Mouse (Mus musculus) heart, postnatal 10 days (tissue): Measurements from ENCODE around the gene Olfr15. TPM values are rescaled to one million over a fixed set of nuclear protein-coding genes. Genes with fewer than 3 reads are reported as not detected.
"Not testable (repeated sequence)": the region's sequence is repeated elsewhere in the genome, so short reads cannot be mapped to it uniquely, and the experiment has no call there.

Source experiments
- DNase-seq, 2 experiments: peaks; one replicate each; pipeline ENCODE4 v3.0.0; 2021
- intact Hi-C: fragments of 180-260 bp; cut with DNase I; formaldehyde crosslinking; loops from one replicate; pipeline ENCODE4 v1.15.1; 2025
- total RNA-seq, 2 experiments: library from RNA; stranded (reverse); gene quantifications; 2 replicates each; pipeline ENCODE4 v1.2.3; 2021

Olfr15 gene
- not detected for total RNA-seq

DNA sequence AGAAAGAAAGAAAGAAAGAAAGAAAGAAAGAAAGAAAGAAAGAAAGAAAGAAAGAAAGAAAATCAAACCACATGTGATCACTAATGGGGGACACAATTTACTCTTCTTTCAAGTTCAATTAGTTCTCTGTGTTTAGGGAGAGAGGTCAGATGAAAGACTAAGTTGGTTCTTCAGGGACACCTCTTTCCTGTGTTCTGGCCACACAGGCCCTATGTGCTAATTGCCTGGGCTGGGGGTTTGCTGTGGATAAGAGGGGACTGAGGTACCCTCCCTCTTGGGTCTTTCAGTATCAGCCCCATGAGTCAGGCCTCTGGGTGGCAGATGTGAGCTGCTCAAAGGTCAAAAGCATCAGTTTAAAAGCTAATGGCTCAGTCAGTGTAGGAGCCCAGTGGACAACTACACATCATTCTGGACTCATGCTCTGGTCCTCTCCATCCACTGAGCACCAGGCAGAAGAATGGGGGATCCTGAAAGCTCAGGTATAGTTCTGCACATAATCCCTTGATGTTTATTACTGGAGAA is at the start of gene Olfr15:
TSS of gene Olfr15 (plus strand) at position 291 of the 522 bp plus-strand sequence.
- no peak for DNase-seq
- intact Hi-C loops, result no loop called here

DNA sequence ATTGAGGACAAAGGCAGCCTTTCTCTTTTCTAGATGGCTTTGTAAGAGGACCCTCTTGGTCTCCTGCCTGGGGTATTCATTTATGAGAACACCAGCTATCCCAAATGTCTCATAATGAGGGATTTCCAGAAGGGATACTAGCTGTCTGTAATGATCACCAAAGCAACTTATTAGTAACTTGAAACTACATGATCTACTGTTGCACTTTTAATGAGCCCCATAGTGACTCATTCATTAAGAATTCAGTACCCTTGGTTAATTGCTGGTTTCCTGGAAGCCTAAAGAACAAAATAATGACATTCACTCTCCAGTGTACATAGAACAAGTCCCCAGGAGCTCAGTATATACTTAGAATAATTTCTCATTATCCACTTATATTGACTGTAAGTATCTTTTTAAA is 49.4 kb upstream of the Olfr15 start:
- intact Hi-C loops, result no loop called here
- DNase-seq, result no peak

DNA sequence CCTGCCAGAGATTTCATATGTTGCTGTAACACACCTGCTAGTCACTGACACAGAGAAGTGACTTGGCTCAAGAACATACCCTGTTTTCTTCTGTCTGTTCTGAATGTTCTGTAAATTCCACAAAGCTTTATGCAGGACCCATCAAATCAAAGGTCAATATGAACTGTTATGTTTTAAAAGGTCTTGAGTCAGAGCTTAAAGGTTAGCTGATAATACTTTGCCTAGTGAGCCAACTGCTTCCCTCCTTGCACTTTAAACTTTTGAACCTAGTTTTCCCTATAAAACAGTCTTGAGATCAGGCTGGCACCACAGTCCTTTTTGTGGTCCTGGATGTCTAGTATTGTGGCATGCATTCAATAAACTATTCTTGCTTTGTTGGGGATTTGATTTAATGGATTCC is 42.3 kb upstream of the Olfr15 start:
- intact Hi-C loops, result no loop called here

DNA sequence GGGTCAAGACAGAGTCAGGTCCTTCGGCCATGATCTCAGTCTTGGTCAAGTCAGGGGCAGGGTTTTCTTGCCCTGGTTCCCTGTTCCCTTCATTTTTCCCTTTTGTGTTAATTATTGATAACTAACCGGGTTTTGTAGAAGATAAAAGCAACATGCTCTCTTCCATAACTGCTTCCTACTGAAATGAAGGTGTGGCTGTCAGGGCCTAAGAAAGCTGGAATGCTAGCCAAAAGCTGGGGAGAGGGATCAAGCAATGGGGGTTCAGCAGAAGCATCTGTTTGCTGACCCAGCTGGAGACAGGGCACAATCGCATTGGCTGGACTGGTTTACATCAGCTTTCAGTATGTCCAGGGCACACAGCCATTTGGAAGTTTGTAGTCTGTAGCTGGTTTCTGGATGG is 22.5 kb upstream of the Olfr15 start:
- intact Hi-C loops, result no loop called here

More for the DNA sequence above, 42.3 kb upstream of the Olfr15 start:
- no peak for DNase-seq

DNA sequence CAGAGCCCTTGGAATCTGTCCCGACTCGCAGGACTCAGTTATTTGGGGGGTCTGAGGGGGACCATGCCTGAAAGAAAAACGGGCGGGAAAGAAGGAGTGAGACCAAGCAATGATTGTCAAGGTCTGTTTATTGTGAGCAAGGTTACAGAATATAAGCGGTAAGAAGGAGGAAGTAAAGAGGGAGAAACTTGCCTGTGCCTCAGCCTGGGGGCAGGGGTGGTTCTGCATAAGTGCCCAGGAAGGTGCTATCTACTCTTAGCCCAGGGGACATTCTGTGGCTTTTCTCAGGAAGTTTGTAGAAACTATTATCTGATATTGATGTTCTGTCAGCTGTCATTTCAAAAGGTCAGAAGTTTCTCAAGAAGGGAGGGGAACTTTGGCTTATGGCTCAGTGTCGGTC is 16.0 kb upstream of the Olfr15 start:
- intact Hi-C loops, DNase-seq: not testable (repeated sequence)

More for the DNA sequence above, 22.5 kb upstream of the Olfr15 start:
- no peak for DNase-seq

DNA sequence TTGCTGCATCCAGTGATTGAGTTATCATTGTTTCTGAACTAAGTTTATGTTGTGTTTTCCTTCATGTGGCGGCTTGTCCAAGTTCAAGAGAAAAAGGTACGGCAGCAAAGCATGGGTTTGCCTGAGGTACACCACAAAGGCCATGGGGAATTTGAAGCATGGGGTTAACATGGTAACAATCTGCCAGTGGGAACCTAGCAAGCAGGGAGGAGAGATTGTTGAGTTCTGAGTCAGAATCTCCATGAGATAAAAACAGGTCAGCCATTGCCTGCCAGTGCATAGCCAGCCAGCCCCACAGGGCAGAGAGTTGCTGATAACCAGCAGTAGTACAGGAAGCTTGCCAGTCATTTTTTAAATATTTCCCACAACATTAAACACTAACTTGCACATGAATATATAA is 10.5 kb upstream of the Olfr15 start:
- intact Hi-C loops, result no loop called here
- DNase-seq, result peak; percentile 29 to 30

DNA sequence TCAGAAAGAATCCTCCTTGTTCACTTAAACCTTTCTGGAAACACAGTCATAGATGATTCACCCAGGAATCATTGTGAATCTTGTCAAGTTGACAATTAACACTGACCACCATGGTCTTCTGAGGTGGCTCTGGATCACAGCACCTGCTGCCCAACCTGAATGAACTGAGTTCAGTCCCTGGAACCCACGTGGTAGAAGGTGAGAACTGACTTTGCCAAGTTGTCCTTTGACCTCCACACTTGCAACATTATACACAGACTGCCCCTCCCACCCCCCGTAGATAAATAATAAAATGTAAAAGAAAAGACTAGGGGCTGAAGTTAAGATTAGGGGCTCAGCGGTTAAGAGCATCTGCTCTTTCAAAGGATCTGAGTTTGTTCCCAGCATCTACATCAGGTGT is 2.7 kb upstream of the Olfr15 start:
- DNase-seq, result no peak
- intact Hi-C loops, result no loop called here

DNA sequence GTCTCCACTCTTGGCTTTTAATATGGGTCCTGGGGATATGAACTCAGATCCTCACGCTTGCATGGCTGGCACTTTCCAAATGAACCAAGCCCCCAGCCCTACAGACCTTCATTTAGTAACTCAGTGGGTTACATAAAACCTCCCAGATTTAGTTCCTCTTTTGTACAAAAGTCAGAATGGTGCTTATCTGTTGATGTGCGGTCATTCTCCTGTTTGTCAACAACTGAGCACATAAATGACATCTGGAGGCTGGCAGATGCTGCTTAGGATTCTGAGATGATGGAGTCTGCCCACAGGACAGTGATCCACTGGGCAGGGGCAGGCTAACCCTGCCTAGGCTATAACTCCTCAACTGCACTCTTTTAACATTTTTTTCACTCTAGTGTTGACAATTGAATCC is 951 bp upstream of the Olfr15 start:
- DNase-seq, result no peak
- intact Hi-C loops, result no loop called here

DNA sequence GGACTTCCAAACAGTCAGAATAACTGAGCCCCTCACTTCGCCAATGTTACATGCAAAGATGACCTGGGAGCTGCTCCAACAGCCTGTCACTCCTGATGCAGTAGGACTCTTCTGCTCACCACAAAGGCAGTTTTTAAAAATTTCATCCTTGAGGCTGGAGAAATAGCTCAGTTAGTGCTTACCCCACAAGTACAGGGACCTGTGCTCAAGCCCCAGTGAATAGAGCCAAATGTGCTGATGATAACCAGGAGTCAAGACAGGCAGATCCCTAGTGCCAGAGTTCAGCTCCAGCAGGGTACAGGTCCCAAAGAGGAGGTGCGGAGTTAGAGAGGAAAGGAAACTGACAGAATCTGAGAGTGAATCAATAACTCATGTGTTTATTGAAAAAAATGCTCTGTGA is 4.8 kb downstream of the Olfr15 start:
- no peak for DNase-seq
- intact Hi-C loops, result loop anchor here (5.0 kb wide), 1 partner anchor 452 kb away; no protein-coding TSS in a partner anchor

DNA sequence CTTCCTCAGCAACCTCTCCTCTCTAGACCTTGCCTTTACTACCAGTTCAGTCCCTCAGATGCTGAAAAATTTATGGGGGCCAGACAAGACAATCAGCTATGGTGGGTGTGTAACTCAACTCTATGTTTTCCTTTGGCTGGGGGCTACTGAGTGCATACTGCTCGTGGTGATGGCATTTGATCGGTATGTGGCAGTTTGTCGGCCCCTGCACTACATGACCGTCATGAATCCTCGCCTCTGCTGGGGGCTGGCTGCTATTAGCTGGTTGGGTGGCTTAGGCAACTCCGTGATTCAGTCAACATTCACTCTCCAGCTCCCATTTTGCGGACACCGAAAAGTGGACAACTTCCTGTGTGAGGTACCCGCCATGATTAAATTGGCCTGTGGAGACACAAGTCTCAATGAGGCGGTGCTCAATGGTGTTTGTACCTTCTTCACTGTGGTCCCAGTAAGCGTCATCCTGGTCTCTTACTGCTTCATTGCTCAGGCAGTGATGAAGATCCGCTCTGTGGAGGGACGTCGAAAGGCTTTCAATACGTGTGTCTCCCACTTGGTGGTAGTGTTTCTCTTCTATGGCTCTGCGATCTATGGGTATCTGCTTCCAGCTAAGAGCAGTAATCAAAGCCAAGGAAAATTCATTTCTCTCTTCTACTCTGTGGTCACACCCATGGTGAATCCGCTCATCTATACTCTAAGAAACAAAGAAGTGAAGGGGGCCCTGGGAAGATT is 8.6 kb downstream of the Olfr15 start:
- intact Hi-C loops, result loop anchor here (2.0 to 5.0 kb wide), 2 partner anchors 69 to 448 kb away; partner anchors contain the start of genes 1700037C18Rik and Cluap1
- DNase-seq, result peak; percentile 50 to 62

DNA sequence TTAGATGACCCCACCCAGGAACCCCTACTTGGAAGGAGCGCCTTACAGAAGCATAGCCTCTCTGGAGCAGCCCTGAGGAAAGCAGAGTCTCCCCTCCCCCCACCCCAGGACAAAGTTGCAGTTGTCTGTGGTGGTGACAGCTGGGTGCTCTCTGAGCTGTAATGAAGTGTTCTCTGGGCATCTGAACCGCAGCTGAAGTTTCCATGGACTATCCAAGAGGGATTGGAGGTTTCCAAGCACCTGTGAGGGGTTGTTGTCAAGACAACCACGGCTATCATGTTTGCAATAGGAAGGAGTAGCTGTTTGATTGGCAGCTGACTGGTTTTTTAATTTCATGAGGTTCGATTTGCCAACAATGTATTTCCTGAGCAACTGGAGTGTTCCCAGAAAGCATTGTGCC is 12.3 kb downstream of the Olfr15 start:
- no peak for DNase-seq
- intact Hi-C loops, result loop anchor here (5.0 to 10.0 kb wide), 3 partner anchors 204 to 369 kb away; partner anchors contain the start of genes Crebbp and Trap1

DNA sequence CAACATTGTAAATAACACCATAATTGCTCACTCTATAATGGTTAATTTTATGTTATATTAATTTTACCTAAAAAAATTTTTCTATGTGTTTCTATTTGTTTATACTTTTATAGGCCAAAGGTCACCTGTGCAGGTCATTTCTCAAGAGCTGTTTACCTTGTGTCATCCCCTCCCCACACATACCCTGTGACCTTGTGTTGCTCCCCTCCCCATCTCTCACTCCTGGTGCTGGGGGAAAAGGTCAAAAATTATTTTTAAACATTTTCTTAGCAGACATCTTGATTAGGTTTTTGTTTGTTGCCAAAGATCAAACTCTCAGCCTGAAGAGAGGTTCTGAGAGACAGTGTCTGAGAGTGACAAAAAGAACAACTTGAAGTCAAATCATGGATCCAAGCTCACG is 13.1 kb downstream of the Olfr15 start:
- intact Hi-C loops, result loop anchor here (5.0 to 10.0 kb wide), 3 partner anchors 204 to 369 kb away; partner anchors contain the start of genes Crebbp and Trap1
- DNase-seq, result no peak

DNA sequence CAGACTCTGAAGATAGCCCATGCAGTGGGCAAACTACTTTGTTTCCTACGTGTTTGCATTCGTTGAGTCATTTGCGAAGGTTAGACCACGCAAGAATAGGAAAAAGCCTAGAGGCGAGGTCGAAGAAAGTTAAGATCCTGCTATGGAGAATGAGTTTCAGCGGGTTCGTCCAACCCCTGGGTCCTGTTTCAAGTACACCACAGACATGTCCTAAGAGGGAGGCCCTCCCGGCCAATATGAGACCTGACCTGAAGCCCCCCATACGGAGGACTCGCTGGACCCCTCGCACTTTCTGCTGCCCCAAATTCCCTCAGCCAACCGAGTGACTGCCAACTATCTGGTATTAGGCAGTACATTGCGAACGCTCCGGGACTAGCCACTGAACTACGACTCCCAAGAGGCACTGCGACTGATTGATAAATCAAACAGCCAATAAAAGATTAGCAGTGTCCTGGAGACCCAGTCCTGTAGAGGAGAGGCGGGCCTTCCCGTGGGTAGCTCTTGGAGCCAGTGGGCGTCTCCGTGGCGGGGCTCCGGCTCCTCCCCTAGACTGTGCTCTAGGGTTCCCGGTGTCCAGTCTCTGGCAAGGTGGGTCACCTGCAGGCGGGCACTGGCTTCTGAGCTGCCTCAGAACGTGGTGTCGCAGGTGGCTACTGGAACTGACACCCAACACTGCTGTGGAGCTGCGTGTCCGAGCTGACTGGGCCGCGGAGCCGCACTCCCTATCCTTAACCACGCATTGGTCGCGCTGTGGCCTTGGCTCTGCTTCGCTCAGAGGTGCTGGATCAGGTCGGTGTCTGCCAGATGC is 16.2 kb downstream of the Olfr15 start, which contains the start of gene Zfp174:
TSS of gene Zfp174 (plus strand) at position 558 of the 808 bp plus-strand sequence.
- peak; percentile 97 to 98 for DNase-seq
- intact Hi-C loops, result loop anchor here (2.0 to 10.0 kb wide), 4 partner anchors 35 to 228 kb away; partner anchors contain the start of genes 1700037C18Rik, Cluap1, Gm20695 and Slx4

DNA sequence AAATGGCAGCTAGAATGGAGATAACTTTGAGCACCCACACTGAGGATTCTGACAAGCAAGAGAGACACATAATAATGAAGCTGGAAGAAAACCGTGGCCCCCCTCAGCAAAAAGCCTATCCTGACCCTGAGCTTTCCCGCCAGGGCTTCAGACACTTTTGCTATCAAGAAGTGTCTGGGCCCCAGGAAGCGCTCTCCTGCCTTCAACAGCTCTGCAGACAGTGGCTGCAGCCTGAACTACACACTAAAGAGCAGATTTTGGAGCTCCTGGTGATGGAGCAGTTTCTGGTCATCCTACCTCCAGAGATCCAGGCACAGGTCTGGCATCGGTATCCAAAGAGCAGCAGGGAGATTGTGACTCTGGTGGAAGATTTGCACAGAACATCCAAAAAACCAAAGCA is 17.2 kb downstream of the Olfr15 start:
- intact Hi-C loops, result loop anchor here (2.0 to 10.0 kb wide), 5 partner anchors 23 to 227 kb away; partner anchors contain the start of genes 1700037C18Rik, Cluap1, Gm20695 and Slx4

DNA sequence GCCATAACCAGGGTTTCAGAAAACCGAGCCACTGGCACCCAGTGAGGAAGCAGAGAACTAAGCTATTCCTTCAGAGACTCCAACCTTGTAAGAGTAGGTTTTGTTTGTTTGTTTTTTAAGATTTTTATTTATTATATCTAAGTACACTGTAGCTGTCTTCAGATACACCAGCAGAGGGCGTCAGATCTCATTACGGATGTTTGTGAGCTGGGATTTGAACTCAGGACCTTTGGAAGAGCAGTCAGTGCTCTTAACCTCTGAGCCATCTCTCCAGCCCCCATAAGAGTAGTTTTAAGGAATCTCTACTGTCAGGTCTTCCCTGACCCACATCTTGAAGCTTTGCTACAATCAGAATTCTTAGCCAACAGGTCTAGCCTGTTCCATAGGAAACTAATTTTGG is 17.7 kb downstream of the Olfr15 start:
- no peak for DNase-seq
- intact Hi-C loops, result loop anchor here (2.0 to 10.0 kb wide), 4 partner anchors 22 to 226 kb away; partner anchors contain the start of genes Gm20695, Slx4, Trap1 and Zfp597

More for the DNA sequence above, 17.2 kb downstream of the Olfr15 start:
- no peak for DNase-seq

DNA sequence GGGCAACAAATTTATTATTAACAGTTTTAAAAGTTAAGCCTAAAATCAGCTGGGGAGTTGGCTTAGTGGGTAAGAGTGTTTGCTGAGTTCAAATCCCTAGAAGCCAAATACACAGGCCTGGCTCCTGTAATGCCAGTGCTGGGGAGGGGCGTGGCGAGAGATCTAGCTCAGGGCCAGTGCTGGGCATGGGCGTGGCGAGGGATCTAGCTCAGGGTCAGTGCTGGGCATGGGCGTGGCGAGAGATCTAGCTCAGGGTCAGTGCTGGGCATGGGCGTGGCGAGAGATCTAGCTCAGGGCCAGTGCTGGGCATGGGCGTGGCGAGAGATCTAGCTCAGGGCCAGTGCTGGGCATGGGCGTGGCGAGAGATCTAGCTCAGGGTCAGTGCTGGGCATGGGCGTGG is 20.6 kb downstream of the Olfr15 start:
- DNase-seq, intact Hi-C loops: not testable (repeated sequence)

DNA sequence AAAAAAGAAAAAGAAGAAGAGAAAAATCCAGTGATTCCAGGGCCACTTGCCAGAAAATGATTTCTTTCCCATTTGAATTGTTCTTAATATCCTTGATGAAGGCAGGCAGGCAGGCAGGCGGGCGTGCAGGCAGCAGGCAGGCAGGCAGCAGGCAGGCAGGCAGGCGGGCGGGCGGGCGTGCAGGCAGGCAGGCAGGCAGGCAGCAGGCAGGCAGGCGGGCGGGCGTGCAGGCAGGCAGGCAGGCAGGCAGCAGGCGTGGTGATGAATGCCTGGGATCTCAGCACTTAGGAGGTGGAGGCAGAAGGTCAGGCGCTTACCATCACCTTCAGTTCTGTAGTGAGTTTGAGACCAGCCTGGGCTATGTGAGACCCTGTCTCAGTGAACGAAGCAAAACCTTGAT is 21.9 kb downstream of the Olfr15 start:
- intact Hi-C loops, result no loop called here
- DNase-seq, result no peak

DNA sequence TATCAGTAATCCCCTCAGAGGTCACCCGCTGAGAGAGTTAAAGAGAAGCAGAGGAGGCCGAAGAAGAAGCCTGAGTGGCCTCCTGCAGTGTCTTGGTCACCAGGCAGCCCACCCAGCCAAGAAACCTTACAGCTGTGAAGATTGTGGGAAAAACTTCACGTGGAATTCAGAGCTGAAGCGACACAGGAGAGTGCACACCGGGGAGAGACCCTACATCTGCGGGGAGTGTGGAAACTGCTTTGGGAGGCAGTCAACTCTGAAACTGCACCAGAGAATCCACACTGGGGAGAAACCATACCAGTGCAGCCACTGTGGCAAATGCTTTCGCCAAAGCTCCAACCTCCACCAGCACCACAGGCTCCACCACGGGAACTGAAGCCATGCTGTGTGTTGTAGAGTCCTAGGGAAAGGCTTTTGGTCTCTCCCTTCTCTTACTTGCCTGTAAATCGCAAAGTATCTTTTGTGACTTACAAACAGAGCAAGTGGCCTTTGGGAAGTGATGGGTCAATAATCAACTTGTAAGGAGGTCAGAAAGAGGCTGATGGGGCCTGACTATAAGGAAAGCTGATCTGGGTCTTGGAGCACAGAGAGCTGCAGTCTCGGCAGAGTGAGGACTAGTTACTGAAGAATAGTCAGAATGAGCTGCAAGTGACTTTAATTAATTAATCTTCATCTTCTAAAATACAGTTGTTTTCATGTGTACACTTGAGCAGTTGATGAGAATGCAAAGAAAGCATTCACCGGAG is 23.9 kb downstream of the Olfr15 start:
- no peak for DNase-seq
- intact Hi-C loops, result no loop called here

DNA sequence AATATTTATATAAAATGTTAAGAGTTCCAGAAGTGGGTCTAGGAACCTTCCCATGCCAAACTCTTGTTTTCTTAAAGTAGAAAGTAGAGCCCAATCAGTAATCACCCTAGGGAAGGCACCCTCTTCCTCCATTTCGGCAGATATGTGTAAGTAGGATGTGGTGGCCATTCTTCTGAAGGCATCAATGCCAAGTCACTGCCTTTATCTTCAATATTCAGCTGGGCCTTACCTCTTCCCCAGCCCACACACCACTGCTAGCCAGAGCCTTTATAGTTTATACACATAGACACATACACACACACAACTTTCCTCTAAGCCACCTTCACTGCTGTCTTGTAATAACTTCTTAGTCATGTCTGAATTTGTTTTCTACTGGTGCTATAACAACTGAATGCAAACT is 25.1 kb downstream of the Olfr15 start:
- intact Hi-C loops, result no loop called here
- DNase-seq, result no peak

DNA sequence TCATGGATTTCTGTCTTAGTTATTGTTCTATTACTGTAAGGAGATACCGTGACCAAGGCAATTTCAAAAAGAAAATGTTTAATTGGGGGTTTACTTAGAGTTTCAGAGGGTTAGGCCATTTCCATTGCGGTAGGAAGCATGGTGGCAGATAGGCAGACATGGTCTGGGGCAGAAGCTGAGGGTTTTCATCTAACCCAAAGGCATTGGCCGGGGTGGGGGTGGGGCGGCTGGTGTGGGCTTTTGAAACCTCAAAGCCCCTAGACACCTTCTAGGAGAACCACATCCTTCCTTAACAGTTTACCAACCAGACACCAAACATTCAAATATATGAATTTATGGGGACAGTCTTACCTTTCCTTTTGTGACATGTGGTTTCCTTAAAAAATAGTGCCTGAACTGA is 28.6 kb downstream of the Olfr15 start:
- DNase-seq, result no peak
- intact Hi-C loops, result no loop called here
